Mouse (Mus musculus) small intestine, adult 2 months (tissue): ENCODE data around the gene Adcy4. TPM values are rescaled to one million over a fixed set of nuclear protein-coding genes. Genes with fewer than 3 reads are reported as not detected.

Experiments used
- H3K27ac ChIP-seq: fragments of 200-500 bp; 2 replicates; pipeline ENCODE4 v1.5.1; 2012; ENCODE audit warnings: low read depth, low read length, control low read depth, inconsistent platforms; ENCODE audit not compliant: insufficient read depth
- H3K27me3 ChIP-seq: fragments of 200-500 bp; 2 replicates; pipeline ENCODE4 v1.6.1; 2012; ENCODE audit warnings: mild to moderate bottlenecking, moderate library complexity, low read length, inconsistent platforms; ENCODE audit not compliant: control insufficient read depth, insufficient read depth
- H3K36me3 ChIP-seq: fragments of 200-500 bp; 2 replicates; pipeline ENCODE4 v1.6.1; 2012; ENCODE audit warnings: mild to moderate bottlenecking, low read length, control low read depth, inconsistent platforms; ENCODE audit not compliant: control insufficient read depth, insufficient read depth
- H3K4me1 ChIP-seq: fragments of 200-500 bp; 2 replicates; pipeline ENCODE4 v1.6.1; 2012; ENCODE audit warnings: low read length, inconsistent platforms, mixed read lengths; ENCODE audit not compliant: control insufficient read depth, insufficient read depth, insufficient read length
- H3K4me3 ChIP-seq: fragments of 200-500 bp; 2 replicates; pipeline ENCODE4 v1.5.1; 2012; ENCODE audit warnings: low read depth, mild to moderate bottlenecking, control low read depth, inconsistent platforms, low read length, moderate library complexity
- CTCF ChIP-seq: fragments of 200-500 bp; IDR thresholded peaks from 2 replicates; pipeline ENCODE4 v1.5.1; 2012; ENCODE audit warnings: low read depth, mild to moderate bottlenecking, control low read depth, inconsistent platforms, low read length, moderate library complexity, mixed read lengths; ENCODE audit not compliant: insufficient replicate concordance, insufficient read length; ENCODE audit errors: extremely low read depth
- POLR2A ChIP-seq: fragments of 200-500 bp; IDR thresholded peaks from 2 replicates; pipeline ENCODE4 v1.6.1; 2012; ENCODE audit warnings: low read depth, mild to moderate bottlenecking, control low read depth, inconsistent platforms, low read length, moderate library complexity
- WGBS: fragments of 180-500 bp; shearing (Covaris S2); methylation state at CpG from one replicate; pipeline ENCODE4 v1.1.7; 2018; 5-methylcytosine and 5-hydroxymethylcytosine counted together
- polyA plus RNA-seq: library from polyadenylated mRNA; depleted of rRNA; stranded (reverse); fragments of >200 nt; gene quantifications from 2 replicates; pipeline ENCODE4 v1.2.3, GENCODE M21; 2012; rRNA removed

Gene Adcy4
- polyA plus RNA-seq, 1 experiment, result 6.1 TPM

GRCm38 (mm10) chr14:55719737-55720136 is 64.2 kb downstream of the Adcy4 start:
- H3K4me3 ChIP-seq, result no peak overlapping the region
- H3K27me3 ChIP-seq, result no peaks in the 10 kb centered on the region
- WGBS, result 95% methylated on average over 6 of the region's 6 CpGs
- TF ChIP-seq CTCF (no peak), POLR2A (no peak)
- H3K27ac ChIP-seq, result no peak overlapping the region
- peaks cover 26% of the 10 kb centered on the region for H3K36me3 ChIP-seq
- H3K4me1 ChIP-seq, result peaks cover 4% of the 10 kb centered on the region; the same call in 1 of the 2 replicates

Other genes with a start within 250 kb of the Adcy4 start
- gene Pck2, start 243.8 kb downstream of the Adcy4 start, polyA plus RNA-seq, result 19.3 and 21.0 TPM in 2 replicates
- 70.2 and 143 TPM in 2 replicates for gene Dcaf11, start 224.1 kb downstream of the Adcy4 start, polyA plus RNA-seq
- gene A730061H03Rik, start 223.7 kb downstream of the Adcy4 start, polyA plus RNA-seq, result 0.32 TPM in 1 of 2 replicates, not detected in the other
- 0.46 TPM in 1 of 2 replicates, not detected in the other for gene Fitm1, start 208.5 kb downstream of the Adcy4 start, polyA plus RNA-seq
- 71.4 and 167 TPM in 2 replicates for gene Psme1, start 206.0 kb downstream of the Adcy4 start, polyA plus RNA-seq
- 12.2 and 23.0 TPM in 2 replicates for gene Emc9, start 198.8 kb downstream of the Adcy4 start, polyA plus RNA-seq
- 85.3 and 142 TPM in 2 replicates for gene Psme2, start 193.0 kb downstream of the Adcy4 start, polyA plus RNA-seq
- gene Rnf31, start 192.4 kb downstream of the Adcy4 start, polyA plus RNA-seq, result 28.8 and 65.8 TPM in 2 replicates
- 29.3 and 77.6 TPM in 2 replicates for gene Irf9, start 180.5 kb downstream of the Adcy4 start, polyA plus RNA-seq
- 8.7 and 19.2 TPM in 2 replicates for gene Rec8, start 166.1 kb downstream of the Adcy4 start, polyA plus RNA-seq
- gene Ipo4, start 148.1 kb downstream of the Adcy4 start, polyA plus RNA-seq, result 35.4 and 37.2 TPM in 2 replicates
- gene Gm49378, start 146.2 kb downstream of the Adcy4 start, polyA plus RNA-seq, result 8.6 and 9.3 TPM in 2 replicates
- gene Tm9sf1, start 140.3 kb downstream of the Adcy4 start, polyA plus RNA-seq, result 58.8 and 104 TPM in 2 replicates
- 0.56 and 1.1 TPM in 2 replicates for gene Tssk4, start 133.9 kb downstream of the Adcy4 start, polyA plus RNA-seq
- 17.2 and 23.9 TPM in 2 replicates for gene Mdp1, start 123.6 kb downstream of the Adcy4 start, polyA plus RNA-seq
- gene Gmpr2, start 112.2 kb downstream of the Adcy4 start, polyA plus RNA-seq, result 5.2 and 9.6 TPM in 2 replicates
- gene Nedd8, start 112.0 kb downstream of the Adcy4 start, polyA plus RNA-seq, result 135 and 228 TPM in 2 replicates
- 8.1 and 11.1 TPM in 2 replicates for gene Tinf2, start 102.3 kb downstream of the Adcy4 start, polyA plus RNA-seq
- 0.62 and 0.89 TPM in 2 replicates for gene Tgm1, start 70.2 kb downstream of the Adcy4 start, polyA plus RNA-seq
- gene Rabggta, start 61.8 kb downstream of the Adcy4 start, polyA plus RNA-seq, result 28.1 and 43.5 TPM in 2 replicates
- gene Dhrs1, start 38.4 kb downstream of the Adcy4 start, polyA plus RNA-seq, result 217 and 223 TPM in 2 replicates
- gene Nop9, start 38.4 kb downstream of the Adcy4 start, polyA plus RNA-seq, result 5.9 and 8.0 TPM in 2 replicates
- gene Cideb, start 25.6 kb downstream of the Adcy4 start, polyA plus RNA-seq, result 309 and 797 TPM in 2 replicates
- 65.3 and 90.6 TPM in 2 replicates for gene Ltb4r2, start 22.7 kb downstream of the Adcy4 start, polyA plus RNA-seq
- gene Ltb4r1, start 18.1 kb downstream of the Adcy4 start, polyA plus RNA-seq, result 25.3 and 26.4 TPM in 2 replicates
- 24.7 and 42.1 TPM in 2 replicates for gene Ripk3, start 4.8 kb upstream of the Adcy4 start, polyA plus RNA-seq
- gene Nfatc4, start 39.0 kb upstream of the Adcy4 start, polyA plus RNA-seq, result 5.8 and 7.6 TPM in 2 replicates
- 1.4 and 1.8 TPM in 2 replicates for gene Nynrin, start 69.9 kb upstream of the Adcy4 start, polyA plus RNA-seq
- 0.56 and 0.61 TPM in 2 replicates for gene Cbln3, start 100.3 kb upstream of the Adcy4 start, polyA plus RNA-seq
- gene Khnyn, start 100.9 kb upstream of the Adcy4 start, polyA plus RNA-seq, result 12.6 and 32.7 TPM in 2 replicates
- 17.8 and 34.0 TPM in 2 replicates for gene Sdr39u1, start 116.2 kb upstream of the Adcy4 start, polyA plus RNA-seq
- 0.60 TPM in 1 of 2 replicates, not detected in the other for gene Cma1, start 160.6 kb upstream of the Adcy4 start, polyA plus RNA-seq
- 0.86 TPM in 1 of 2 replicates, not detected in the other for gene Cma2, start 166.9 kb upstream of the Adcy4 start, polyA plus RNA-seq
- 3.0 and 11.6 TPM in 2 replicates for gene Mcpt1, start 233.9 kb upstream of the Adcy4 start, polyA plus RNA-seq
- not detected in 2 replicates for gene Mcpt9, start 246.4 kb upstream of the Adcy4 start, polyA plus RNA-seq